Mouse (Mus musculus) kidney, adult 2 months (tissue): Measurements from ENCODE around the gene Ncbp2. TPM values are rescaled to one million over a fixed set of nuclear protein-coding genes. Genes with fewer than 3 reads are reported as not detected.

Source experiments
- DNase-seq: peaks from one replicate; pipeline ENCODE4 v3.0.0; 2021
- H3K27ac ChIP-seq: fragments of 200-500 bp; 2 replicates; pipeline ENCODE4 v1.5.1; 2012; ENCODE audit warnings: low read depth, low read length, control low read depth, inconsistent platforms; ENCODE audit not compliant: insufficient read depth
- H3K27me3 ChIP-seq: fragments of 200-500 bp; replicated peaks from 2 replicates; pipeline ENCODE4 v1.6.1; 2012; ENCODE audit warnings: mild to moderate bottlenecking, moderate library complexity, low read length, inconsistent platforms; ENCODE audit not compliant: control insufficient read depth, insufficient read depth
- H3K36me3 ChIP-seq: fragments of 200-500 bp; 2 replicates; pipeline ENCODE4 v1.6.1; 2012; ENCODE audit warnings: mild to moderate bottlenecking, moderate library complexity, low read length, inconsistent platforms; ENCODE audit not compliant: control insufficient read depth, insufficient read depth
- H3K4me1 ChIP-seq: fragments of 200-500 bp; 2 replicates; pipeline ENCODE4 v1.6.1; 2011; ENCODE audit warnings: low read length; ENCODE audit not compliant: control insufficient read depth, insufficient read depth
- H3K4me3 ChIP-seq: fragments of 200-500 bp; 2 replicates; pipeline ENCODE4 v1.5.1; 2011; ENCODE audit warnings: mild to moderate bottlenecking, low read depth, low read length, control low read depth; ENCODE audit not compliant: insufficient read depth
- CTCF ChIP-seq: fragments of 200-500 bp; conservative IDR thresholded peaks from 2 replicates; pipeline ENCODE4 v1.5.1; 2011; ENCODE audit warnings: low read depth, mild to moderate bottlenecking, control low read depth, low read length, moderate library complexity, mixed read lengths; ENCODE audit not compliant: insufficient read depth, insufficient read length
- POLR2A ChIP-seq: fragments of 200-500 bp; IDR thresholded peaks from one replicate; pipeline ENCODE4 v1.6.1; 2011; ENCODE audit warnings: low read depth, low read length, control low read depth
- WGBS: fragments of 180-500 bp; shearing (Covaris S2); methylation state at CpG from one replicate; pipeline ENCODE4 v1.1.7; 2018; 5-methylcytosine and 5-hydroxymethylcytosine counted together
- polyA plus RNA-seq: library from polyadenylated mRNA; depleted of rRNA; stranded (reverse); fragments of >200 nt; gene quantifications from 2 replicates; pipeline ENCODE4 v1.2.3, GENCODE M21; 2012

The Ncbp2 gene
- polyA plus RNA-seq, 1 experiment = 28.9 TPM

DNA sequence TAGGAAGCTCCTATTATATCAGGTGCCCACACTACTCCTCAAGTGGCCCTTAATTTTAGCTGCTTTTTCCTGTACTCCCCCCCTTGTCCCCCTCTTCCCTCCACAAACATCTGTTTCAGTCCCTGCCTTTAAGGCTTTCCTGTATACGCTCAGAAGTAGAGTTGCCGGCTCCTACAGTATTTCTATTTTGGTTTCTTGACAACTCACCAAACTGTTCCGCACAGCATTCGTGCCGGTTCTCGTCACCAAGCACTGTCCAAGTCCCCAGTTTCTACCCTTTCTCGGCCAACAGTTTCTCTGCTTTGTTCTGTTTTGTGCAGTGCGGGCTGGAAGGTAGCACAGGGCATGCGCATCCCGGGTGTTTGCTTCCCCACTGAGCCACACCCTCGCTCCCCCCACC is 39.4 kb upstream of the Ncbp2 start:
- TF ChIP-seq POLR2A = no peak
- TF ChIP-seq CTCF = no peak
- no peak for DNase-seq
- H3K4me1 ChIP-seq = no peaks in the 10 kb centered on the region
- 73% methylated on average over 11 of the region's 11 CpGs for WGBS
- H3K4me3 ChIP-seq = no peak overlapping the region
- no peak overlapping the region for H3K27ac ChIP-seq
- H3K27me3 ChIP-seq = no peaks in the 10 kb centered on the region
- no peaks in the 10 kb centered on the region for H3K36me3 ChIP-seq

DNA sequence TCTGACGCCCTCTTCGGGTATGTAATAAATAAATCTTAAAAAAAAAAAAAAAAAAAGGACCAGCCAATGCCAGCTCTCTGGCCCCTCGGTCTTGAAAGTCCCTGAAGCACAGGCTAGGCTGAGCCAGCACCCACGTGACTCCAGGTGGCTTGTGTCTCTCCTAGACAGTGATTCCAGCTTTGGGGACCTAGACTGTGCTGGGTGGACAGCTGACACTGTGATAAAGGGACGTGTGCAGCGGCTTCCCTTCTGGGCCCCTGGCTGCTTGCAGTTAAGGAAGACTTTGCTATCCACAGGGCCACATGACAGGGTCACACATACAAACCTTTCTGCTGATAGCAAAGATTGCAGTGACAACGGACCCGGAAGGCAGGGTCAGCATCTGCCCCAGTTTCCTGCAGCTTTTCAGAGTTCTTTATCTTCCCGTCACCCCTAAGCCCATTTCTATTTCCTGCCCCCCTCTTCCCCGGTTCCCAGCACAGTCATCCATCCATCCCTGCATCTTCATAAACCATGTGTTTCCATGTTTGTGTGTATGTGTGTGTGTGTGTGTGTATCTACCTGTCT is 37.9 kb upstream of the Ncbp2 start:
- WGBS = 45% methylated on average over 10 of the region's 10 CpGs
- no peaks in the 10 kb centered on the region for H3K4me1 ChIP-seq
- H3K27me3 ChIP-seq = no peaks in the 10 kb centered on the region
- no peak for TF ChIP-seq CTCF
- TF ChIP-seq POLR2A = no peak
- no peak overlapping the region for H3K27ac ChIP-seq
- DNase-seq = peak; percentile 10
- no peak overlapping the region for H3K4me3 ChIP-seq
- H3K36me3 ChIP-seq = no peaks in the 10 kb centered on the region

DNA sequence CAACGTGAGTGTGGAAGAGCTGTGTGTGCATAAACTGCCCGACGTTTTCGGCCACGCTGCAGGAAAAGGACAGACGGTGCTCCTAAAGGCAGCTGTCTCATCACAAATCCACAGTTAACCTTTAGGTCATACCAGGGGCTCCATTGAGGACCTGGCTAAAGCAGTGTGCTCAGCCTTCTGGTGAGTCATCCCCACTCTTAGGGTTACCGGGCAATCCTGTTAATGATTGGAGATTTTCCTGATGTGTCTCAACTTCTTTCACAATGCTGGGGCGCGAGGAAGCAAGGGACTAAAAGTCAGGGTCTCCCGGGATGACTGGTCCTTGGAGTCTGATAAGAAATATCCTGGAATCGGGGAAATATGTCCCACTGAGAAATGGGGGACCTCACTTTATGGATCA is 30.5 kb upstream of the Ncbp2 start:
- H3K27me3 ChIP-seq = no peaks in the 10 kb centered on the region
- WGBS = 50% methylated on average over 11 of the region's 11 CpGs
- no peaks in the 10 kb centered on the region for H3K36me3 ChIP-seq
- H3K27ac ChIP-seq = no peak overlapping the region
- H3K4me3 ChIP-seq = no peak overlapping the region
- peaks cover 3% of the 10 kb centered on the region; the same call in 1 of the 2 replicates for H3K4me1 ChIP-seq
- TF ChIP-seq CTCF (no peak), POLR2A (no peak)
- DNase-seq = peak; percentile 49

DNA sequence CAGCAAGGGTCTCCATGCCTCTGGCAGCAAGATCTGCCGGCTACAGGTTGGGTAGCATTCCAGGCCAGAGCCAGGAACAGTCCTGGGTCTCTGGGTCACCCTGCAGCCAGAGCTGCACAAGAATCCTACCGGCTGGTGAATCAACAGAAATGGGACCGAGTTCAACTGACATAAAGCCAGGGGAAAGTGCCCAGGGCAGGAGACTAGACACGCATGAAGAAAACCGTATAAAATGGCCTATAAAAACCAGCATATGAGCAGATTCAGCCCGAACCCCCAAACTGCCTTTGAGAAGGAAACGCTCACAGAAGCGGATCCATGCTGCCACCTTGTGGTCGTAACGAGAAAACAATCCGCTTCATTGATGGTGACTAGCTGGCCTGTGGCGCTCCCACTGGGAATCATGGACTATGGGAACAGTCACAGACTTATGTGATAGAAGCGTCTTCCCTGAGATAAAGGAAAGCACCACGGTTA is 30.0 kb upstream of the Ncbp2 start:
- no peaks in the 10 kb centered on the region for H3K36me3 ChIP-seq
- TF ChIP-seq POLR2A (no peak), CTCF (peak; percentile 96)
- peak; percentile 80 for DNase-seq
- no peak overlapping the region for H3K27ac ChIP-seq
- H3K4me1 ChIP-seq = peaks cover 3% of the 10 kb centered on the region; the same call in 1 of the 2 replicates
- H3K27me3 ChIP-seq = no peaks in the 10 kb centered on the region
- no peak overlapping the region for H3K4me3 ChIP-seq
- WGBS = 3% methylated on average over 14 of the region's 14 CpGs

DNA sequence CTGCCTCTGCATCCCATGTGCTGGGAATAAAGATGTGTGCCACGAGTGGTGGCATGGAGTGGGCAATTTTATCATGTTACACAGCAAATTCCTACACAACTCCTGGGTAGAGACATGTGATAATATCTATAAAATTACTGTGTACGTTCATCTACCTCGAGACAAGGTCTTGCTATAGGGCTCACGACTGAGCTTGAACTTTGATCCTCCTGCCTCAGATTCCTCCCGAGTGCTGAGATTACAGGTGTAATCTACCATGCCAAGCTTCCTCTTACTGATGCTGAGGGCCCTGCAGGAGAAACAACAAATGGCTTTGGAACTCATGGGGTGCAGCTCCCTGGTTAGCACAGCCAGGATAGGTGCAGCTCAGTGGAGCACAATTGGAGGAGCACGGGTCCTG is 23.9 kb upstream of the Ncbp2 start:
- Histone ChIP-seq H3K36me3 (no peaks in the 10 kb centered on the region), H3K4me3 (no peak overlapping the region), H3K27ac (no peak overlapping the region), H3K4me1 (no peaks in the 10 kb centered on the region), H3K27me3 (no peaks in the 10 kb centered on the region)
- DNase-seq = no peak
- 84% methylated on average over 6 of the region's 6 CpGs for WGBS
- TF ChIP-seq CTCF (no peak), POLR2A (no peak)

DNA sequence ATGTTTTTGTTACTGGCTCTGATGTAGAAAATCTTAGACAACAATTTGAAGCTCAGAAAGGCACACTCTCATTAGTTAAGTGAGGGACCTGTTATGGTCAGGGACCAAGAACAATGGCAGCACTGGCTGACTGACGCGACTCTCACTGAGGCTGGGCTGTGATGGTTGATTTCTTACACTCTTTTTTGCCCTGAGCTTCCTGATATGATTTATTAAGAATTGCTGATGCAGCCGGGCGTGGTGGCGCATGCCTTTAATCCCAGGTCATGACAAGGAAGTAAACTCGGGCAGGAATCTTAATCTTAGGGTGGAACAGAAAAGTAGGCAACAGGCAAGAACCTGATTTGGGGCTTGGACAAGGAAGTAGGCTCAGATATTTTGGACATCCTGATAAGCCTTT is 22.2 kb upstream of the Ncbp2 start:
- Histone ChIP-seq H3K4me1 (no peaks in the 10 kb centered on the region), H3K27ac (peak overlapping the region; percentile 30; the same call in 1 of the 2 replicates), H3K36me3 (no peaks in the 10 kb centered on the region), H3K27me3 (no peaks in the 10 kb centered on the region), H3K4me3 (no peak overlapping the region)
- no peak for TF ChIP-seq POLR2A
- no peak for TF ChIP-seq CTCF
- WGBS = 72% methylated on average over 6 of the region's 6 CpGs
- DNase-seq = no peak

DNA sequence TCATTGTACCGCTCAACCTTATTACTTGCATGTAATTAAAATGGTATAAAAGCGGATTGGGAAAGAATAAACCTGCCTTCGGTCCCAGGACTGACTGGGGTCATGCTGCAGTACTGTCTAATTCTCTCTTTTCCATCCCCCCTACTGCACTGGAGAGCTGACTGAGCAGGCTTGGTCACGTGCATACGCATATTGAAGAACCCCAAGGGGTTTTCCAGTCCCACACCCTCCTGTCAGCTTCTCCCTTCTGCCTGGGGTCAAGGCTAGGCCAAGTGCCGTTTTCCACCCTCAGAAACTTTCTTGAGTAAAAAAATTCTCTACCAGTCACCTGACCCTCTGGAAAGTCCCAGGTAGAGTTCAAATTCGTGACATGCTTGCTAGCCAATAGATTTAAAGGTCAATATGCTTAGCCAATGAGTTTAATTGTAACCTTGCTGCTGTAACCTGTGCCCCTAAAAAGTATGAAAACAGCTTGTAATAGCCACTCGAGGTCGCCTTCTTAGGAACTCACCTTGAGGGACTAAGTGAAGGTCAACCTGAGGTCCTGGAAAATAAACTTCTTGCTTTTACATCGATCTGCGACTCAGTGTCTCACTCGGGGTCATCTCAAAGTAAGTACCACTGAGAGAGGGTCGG is 21.6 kb upstream of the Ncbp2 start:
- 73% methylated on average over 13 of the region's 13 CpGs for WGBS
- Histone ChIP-seq H3K27me3 (no peaks in the 10 kb centered on the region), H3K4me3 (no peak overlapping the region), H3K27ac (peak overlapping the region; percentile 30; the same call in 1 of the 2 replicates), H3K4me1 (no peaks in the 10 kb centered on the region), H3K36me3 (no peaks in the 10 kb centered on the region)
- TF ChIP-seq CTCF (no peak), POLR2A (no peak)
- no peak for DNase-seq
